Mouse (Mus musculus): Measurements from ENCODE around the gene Evx1. TPM values are rescaled to one million over a fixed set of nuclear protein-coding genes. Genes with fewer than 3 reads are reported as not detected.

Evx1 gene
- total and polyA plus RNA-seq, 2 experiments from 2014 or later, result not detected

- TF ChIP-seq CTCF (IDR thresholded peaks at IDR 0.05; ENCODE audit: low read depth), result no peak
- H3K4me2 ChIP-seq (ENCODE audit: low read depth), result no peak overlapping the region
- no peak overlapping the region for H3K9ac ChIP-seq
- H3K4me1 ChIP-seq (ENCODE audit: insufficient read depth), result no peaks in the 10 kb centered on the region
- WGBS, result 7% methylated on average over 10 of the region's 10 CpGs
- peaks cover 87% of the 10 kb centered on the region for H3K27me3 ChIP-seq (ENCODE audit: insufficient read depth, low read length)
- H3K9me3 ChIP-seq (ENCODE audit: low read length), result no peaks in the 10 kb centered on the region
- H3K36me3 ChIP-seq (ENCODE audit: insufficient read depth), result no peaks in the 10 kb centered on the region
- no peak overlapping the region for H3K4me3 ChIP-seq (ENCODE audit: low read depth, low read length)
- ATAC-seq (no peak), DNase-seq (no peak)
- H3K27ac ChIP-seq (ENCODE audit: low read depth, low read length), result no peak overlapping the region
Observed at GRCm38 (mm10) chr6:52309766-52310165, 3.5 kb upstream of the Evx1 start.

- Histone ChIP-seq H3K36me3 (ENCODE audit: insufficient read depth) (no peaks in the 10 kb centered on the region), H3K4me2 (ENCODE audit: low read depth) (no peak overlapping the region), H3K9me3 (ENCODE audit: low read length) (no peaks in the 10 kb centered on the region), H3K9ac (no peak overlapping the region), H3K27ac (ENCODE audit: low read depth, low read length) (no peak overlapping the region), H3K4me3 (ENCODE audit: low read depth, low read length) (no peak overlapping the region), H3K4me1 (ENCODE audit: insufficient read depth) (no peaks in the 10 kb centered on the region), H3K27me3 (ENCODE audit: insufficient read depth, low read length) (peaks cover 90% of the 10 kb centered on the region)
- no peak for DNase-seq
- 1% methylated on average over 24 of the region's 24 CpGs for WGBS
- no peak for TF ChIP-seq CTCF (IDR thresholded peaks at IDR 0.05; ENCODE audit: low read depth)
- no peak for ATAC-seq
Observed at GRCm38 (mm10) chr6:52310366-52310765, 2.9 kb upstream of the Evx1 start.

- ATAC-seq, result no peak
- no peak for DNase-seq
Observed at GRCm38 (mm10) chr6:52311661-52312557, 1.4 kb upstream of the Evx1 start.

GRCm38 (mm10) chr6:52312558-52312915 lies 761 bp upstream of the Evx1 start:
- peak; percentile 71 for DNase-seq

More at GRCm38 (mm10) chr6:52311661-52312557, 1.4 kb upstream of the Evx1 start:
- Histone ChIP-seq H3K4me3 (ENCODE audit: low read depth, low read length) (no peak overlapping the region), H3K9me3 (ENCODE audit: low read length) (no peaks in the 10 kb centered on the region), H3K4me1 (ENCODE audit: insufficient read depth) (no peaks in the 10 kb centered on the region), H3K27me3 (ENCODE audit: insufficient read depth, low read length) (peaks cover 87% of the 10 kb centered on the region), H3K9ac (no peak overlapping the region), H3K27ac (ENCODE audit: low read depth, low read length) (no peak overlapping the region), H3K36me3 (ENCODE audit: insufficient read depth) (no peaks in the 10 kb centered on the region), H3K4me2 (ENCODE audit: low read depth) (no peak overlapping the region)
- WGBS, result under 1% methylated on average over 6 of the region's 6 CpGs
- no peak for TF ChIP-seq CTCF (IDR thresholded peaks at IDR 0.05; ENCODE audit: low read depth)

GRCm38 (mm10) chr6:52314304-52315100 lies 1.2 kb downstream of the Evx1 start:
- 1% methylated on average over 27 of the region's 27 CpGs for WGBS
- peaks cover 87% of the 10 kb centered on the region for H3K27me3 ChIP-seq (ENCODE audit: insufficient read depth, low read length)
- H3K4me3 ChIP-seq (ENCODE audit: low read depth, low read length), result no peak overlapping the region
- no peak overlapping the region for H3K27ac ChIP-seq (ENCODE audit: low read depth, low read length)
- no peak overlapping the region for H3K4me2 ChIP-seq (ENCODE audit: low read depth)
- H3K9me3 ChIP-seq (ENCODE audit: low read length), result no peaks in the 10 kb centered on the region
- no peak overlapping the region for H3K9ac ChIP-seq
- TF ChIP-seq CTCF (IDR thresholded peaks at IDR 0.05; ENCODE audit: low read depth), result no peak
- DNase-seq (no peak), ATAC-seq (no peak)
- H3K36me3 ChIP-seq (ENCODE audit: insufficient read depth), result no peaks in the 10 kb centered on the region
- H3K4me1 ChIP-seq (ENCODE audit: insufficient read depth), result no peaks in the 10 kb centered on the region

More at GRCm38 (mm10) chr6:52312558-52312915, 761 bp upstream of the Evx1 start:
- ATAC-seq, result no peak
- Histone ChIP-seq H3K4me3 (ENCODE audit: low read depth, low read length) (no peak overlapping the region), H3K27me3 (ENCODE audit: insufficient read depth, low read length) (peaks cover 87% of the 10 kb centered on the region), H3K4me2 (ENCODE audit: low read depth) (no peak overlapping the region), H3K4me1 (ENCODE audit: insufficient read depth) (no peaks in the 10 kb centered on the region), H3K9me3 (ENCODE audit: low read length) (no peaks in the 10 kb centered on the region), H3K36me3 (ENCODE audit: insufficient read depth) (no peaks in the 10 kb centered on the region), H3K27ac (ENCODE audit: low read depth, low read length) (no peak overlapping the region), H3K9ac (no peak overlapping the region)
- 3% methylated on average over 8 of the region's 8 CpGs for WGBS
- TF ChIP-seq CTCF (IDR thresholded peaks at IDR 0.05; ENCODE audit: low read depth), result no peak

GRCm38 (mm10) chr6:52315441-52316412 lies 2.4 kb downstream of the Evx1 start:
- ATAC-seq, result no peak
- H3K4me2 ChIP-seq (ENCODE audit: low read depth), result no peak overlapping the region
- no peaks in the 10 kb centered on the region for H3K36me3 ChIP-seq (ENCODE audit: insufficient read depth)
- no peak overlapping the region for H3K4me3 ChIP-seq (ENCODE audit: low read depth, low read length)
- no peaks in the 10 kb centered on the region for H3K9me3 ChIP-seq (ENCODE audit: low read length)
- H3K27me3 ChIP-seq (ENCODE audit: insufficient read depth, low read length), result peaks cover 89% of the 10 kb centered on the region
- H3K27ac ChIP-seq (ENCODE audit: low read depth, low read length), result no peak overlapping the region
- no peak for DNase-seq
- no peak for TF ChIP-seq CTCF (IDR thresholded peaks at IDR 0.05; ENCODE audit: low read depth)
- H3K9ac ChIP-seq, result no peak overlapping the region
- H3K4me1 ChIP-seq (ENCODE audit: insufficient read depth), result no peaks in the 10 kb centered on the region
- 1% methylated on average over 27 of the region's 27 CpGs for WGBS
